Mouse (Mus musculus) inflammation-experienced regulatory T-cells, adult 16 weeks (primary cell): Measurements from ENCODE around the gene Slc6a9. TPM values are rescaled to one million over a fixed set of nuclear protein-coding genes. Genes with fewer than 3 reads are reported as not detected.

Source experiments
- polyA plus RNA-seq: library from polyadenylated mRNA; unstranded; fragments of 100-300 nt; shearing (Covaris generic); gene quantifications from one replicate; pipeline ENCODE4 v1.2.1, GENCODE M21; 2017

Slc6a9 gene
- 0.77 TPM for polyA plus RNA-seq

GRCm38 (mm10) chr4:117834457-117834844 is at the start of gene Slc6a9:
Gene Slc6a9, plus strand, starts transcription at chr4:117834506.

GRCm38 (mm10) chr4:117872471-117872886 is 38.2 kb downstream of the Slc6a9 start, which contains the start of gene Ccdc24:
Gene Ccdc24, minus strand, starts transcription at chr4:117872557.

GRCm38 (mm10) chr4:117882701-117883691 is 48.7 kb downstream of the Slc6a9 start, which contains the start of gene B4galt2:
Gene B4galt2, minus strand, starts transcription at chr4:117883487.

GRCm38 (mm10) chr4:117887133-117887532 is 52.8 kb downstream of the Slc6a9 start, which contains the start of gene Atp6v0b:
Gene Atp6v0b, minus strand, starts transcription at chr4:117887333.

GRCm38 (mm10) chr4:117891738-117892161 is 57.4 kb downstream of the Slc6a9 start, which contains the start of gene Dph2:
Gene Dph2, minus strand, starts transcription at chr4:117892032.

GRCm38 (mm10) chr4:117914591-117915442 is 80.5 kb downstream of the Slc6a9 start, which contains the start of gene Ipo13:
Gene Ipo13, minus strand, starts transcription at chr4:117914999.

Other genes with a start within 250 kb of the Slc6a9 start
- gene Dmap1, start 152.2 kb upstream of the Slc6a9 start, polyA plus RNA-seq: 52.7 TPM
- not detected for gene Gm12845, start 110.1 kb upstream of the Slc6a9 start, polyA plus RNA-seq
- not detected for gene Klf17, start 68.9 kb upstream of the Slc6a9 start, polyA plus RNA-seq
- gene Ccdc24, start 38.1 kb downstream of the Slc6a9 start, polyA plus RNA-seq: not detected
- gene B4galt2, start 49.0 kb downstream of the Slc6a9 start, polyA plus RNA-seq: not detected
- gene Atp6v0b, start 52.8 kb downstream of the Slc6a9 start, polyA plus RNA-seq: 142 TPM
- 45.5 TPM for gene Dph2, start 57.5 kb downstream of the Slc6a9 start, polyA plus RNA-seq
- 39.5 TPM for gene Ipo13, start 80.5 kb downstream of the Slc6a9 start, polyA plus RNA-seq
- not detected for gene Artn, start 95.3 kb downstream of the Slc6a9 start, polyA plus RNA-seq